Mouse (Mus musculus): ENCODE results near the gene Pfas. TPM values are rescaled to one million over a fixed set of nuclear protein-coding genes. Genes with fewer than 3 reads are reported as not detected.
"Not testable (repeated sequence)": the region's sequence is repeated elsewhere in the genome, so short reads cannot be mapped to it uniquely, and the experiment has no call there.

The Pfas gene
- polyA plus RNA-seq, 1 experiment from 2014 or later = 24.1 TPM

- ATAC-seq (ENCODE audit: insufficient read depth, low FRiP score) = no peak
- Histone ChIP-seq H3K36me3 (ENCODE audit: control insufficient read depth, insufficient read depth, low read length) (no peaks in the 10 kb centered on the region), H3K9me3 (replicated peaks; ENCODE audit: control insufficient read depth, low read length) (no peaks in the 10 kb centered on the region), H3K9ac (ENCODE audit: low read length) (no peak overlapping the region), H3K4me3 (replicated peaks; ENCODE audit: low read length) (no peak overlapping the region), H3K27me3 (ENCODE audit: control insufficient read depth, insufficient read depth, low read length) (no peaks in the 10 kb centered on the region), H3K4me1 (ENCODE audit: control insufficient read depth, insufficient read depth, low read length) (peaks cover 15% of the 10 kb centered on the region), H3K4me2 (ENCODE audit: low read depth, low read length) (no peak overlapping the region), H3K27ac (ENCODE audit: low read length) (no peak overlapping the region)
- WGBS = 89% methylated on average over 1 of the region's 1 CpGs
These were observed 1.2 kb upstream of the Pfas start for GRCm38 (mm10) chr11:69009508-69009907.

- not testable (repeated sequence) for ATAC-seq (ENCODE audit: insufficient read depth, low FRiP score); H3K9ac ChIP-seq (ENCODE audit: low read length); H3K27ac ChIP-seq (ENCODE audit: low read length); H3K9me3 ChIP-seq (replicated peaks; ENCODE audit: control insufficient read depth, low read length); H3K36me3 ChIP-seq (ENCODE audit: control insufficient read depth, insufficient read depth, low read length); H3K27me3 ChIP-seq (ENCODE audit: control insufficient read depth, insufficient read depth, low read length); H3K4me2 ChIP-seq (ENCODE audit: low read depth, low read length); H3K4me3 ChIP-seq (replicated peaks; ENCODE audit: low read length)
- H3K4me1 ChIP-seq (ENCODE audit: control insufficient read depth, insufficient read depth, low read length) = peaks cover 15% of the 10 kb centered on the region
These were observed 1.7 kb downstream of the Pfas start for GRCm38 (mm10) chr11:69006575-69006974.

DNA sequence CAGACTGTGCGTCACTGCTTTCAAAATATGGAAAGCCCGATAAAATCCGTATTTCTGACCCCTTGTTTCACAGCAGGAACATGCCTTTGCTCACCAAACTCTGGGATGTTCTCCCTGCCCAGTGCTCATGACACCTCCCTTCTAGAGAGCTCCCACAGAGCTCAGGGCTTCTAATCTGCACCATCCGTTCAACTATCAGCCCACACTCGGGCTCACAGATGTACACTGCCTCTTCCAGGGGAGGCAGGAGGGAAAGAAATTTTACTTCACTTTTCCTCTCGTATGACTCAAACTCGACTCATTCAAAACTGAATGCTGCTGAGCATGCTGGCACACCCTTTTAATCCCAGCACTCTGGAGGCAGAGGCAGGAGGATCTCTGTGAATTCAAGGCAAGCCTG lies 3.1 kb downstream of the Pfas start:
- no peak overlapping the region for H3K4me2 ChIP-seq (ENCODE audit: low read depth, low read length)
- no peaks in the 10 kb centered on the region for H3K9me3 ChIP-seq (replicated peaks; ENCODE audit: control insufficient read depth, low read length)
- 85% methylated on average over 7 of the region's 7 CpGs for WGBS
- ATAC-seq (ENCODE audit: insufficient read depth, low FRiP score) = no peak
- no peak overlapping the region for H3K4me3 ChIP-seq (replicated peaks; ENCODE audit: low read length)
- H3K27me3 ChIP-seq (ENCODE audit: control insufficient read depth, insufficient read depth, low read length) = no peaks in the 10 kb centered on the region
- H3K9ac ChIP-seq (ENCODE audit: low read length) = no peak overlapping the region
- H3K4me1 ChIP-seq (ENCODE audit: control insufficient read depth, insufficient read depth, low read length) = peaks cover 9% of the 10 kb centered on the region
- H3K27ac ChIP-seq (ENCODE audit: low read length) = no peak overlapping the region
- H3K36me3 ChIP-seq (ENCODE audit: control insufficient read depth, insufficient read depth, low read length) = peaks cover 14% of the 10 kb centered on the region

DNA sequence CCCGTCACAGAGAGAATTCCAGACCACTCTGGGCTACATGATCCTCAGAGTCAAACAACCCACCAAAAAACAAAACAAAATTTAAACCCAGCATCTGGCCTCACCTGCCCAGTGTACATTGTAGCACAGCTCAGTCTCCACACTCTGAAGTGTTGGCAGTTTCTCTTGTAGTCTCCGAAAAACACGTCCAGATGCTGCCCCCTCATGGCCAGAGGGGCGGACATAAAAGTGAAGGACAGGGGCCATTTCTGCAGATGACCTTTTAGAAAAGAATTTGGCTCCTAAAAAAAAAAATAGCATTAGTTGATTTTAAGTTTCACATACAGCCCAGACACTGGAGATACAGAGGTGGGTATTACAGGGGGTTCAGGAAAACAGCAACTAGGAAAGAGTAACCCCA lies 4.7 kb downstream of the Pfas start:
- H3K9me3 ChIP-seq (replicated peaks; ENCODE audit: control insufficient read depth, low read length) = no peaks in the 10 kb centered on the region
- WGBS = 55% methylated on average over 4 of the region's 4 CpGs

GRCm38 (mm10) chr11:69002782-69003181 lies 5.5 kb downstream of the Pfas start:
- 90% methylated on average over 4 of the region's 4 CpGs for WGBS

More for the DNA sequence above, 4.7 kb downstream of the Pfas start:
- ATAC-seq (ENCODE audit: insufficient read depth, low FRiP score) = no peak
- H3K27me3 ChIP-seq (ENCODE audit: control insufficient read depth, insufficient read depth, low read length) = no peaks in the 10 kb centered on the region
- H3K4me2 ChIP-seq (ENCODE audit: low read depth, low read length) = no peak overlapping the region
- no peak overlapping the region for H3K4me3 ChIP-seq (replicated peaks; ENCODE audit: low read length)
- peaks cover 20% of the 10 kb centered on the region for H3K36me3 ChIP-seq (ENCODE audit: control insufficient read depth, insufficient read depth, low read length)
- H3K4me1 ChIP-seq (ENCODE audit: control insufficient read depth, insufficient read depth, low read length) = peaks cover 9% of the 10 kb centered on the region
- H3K9ac ChIP-seq (ENCODE audit: low read length) = no peak overlapping the region
- no peak overlapping the region for H3K27ac ChIP-seq (ENCODE audit: low read length)

GRCm38 (mm10) chr11:68997080-68997479 lies 11.2 kb downstream of the Pfas start:
- Histone ChIP-seq H3K27me3 (ENCODE audit: control insufficient read depth, insufficient read depth, low read length) (no peaks in the 10 kb centered on the region), H3K9ac (ENCODE audit: low read length) (no peak overlapping the region), H3K4me2 (ENCODE audit: low read depth, low read length) (no peak overlapping the region), H3K9me3 (replicated peaks; ENCODE audit: control insufficient read depth, low read length) (no peaks in the 10 kb centered on the region), H3K36me3 (ENCODE audit: control insufficient read depth, insufficient read depth, low read length) (peaks cover 36% of the 10 kb centered on the region), H3K4me1 (ENCODE audit: control insufficient read depth, insufficient read depth, low read length) (no peaks in the 10 kb centered on the region), H3K4me3 (replicated peaks; ENCODE audit: low read length) (no peak overlapping the region), H3K27ac (ENCODE audit: low read length) (no peak overlapping the region)
- WGBS = 85% methylated on average over 4 of the region's 4 CpGs
- no peak for ATAC-seq (ENCODE audit: insufficient read depth, low FRiP score)

More at GRCm38 (mm10) chr11:69002782-69003181, 5.5 kb downstream of the Pfas start:
- not testable (repeated sequence) for H3K27me3 ChIP-seq (ENCODE audit: control insufficient read depth, insufficient read depth, low read length); ATAC-seq (ENCODE audit: insufficient read depth, low FRiP score); H3K4me3 ChIP-seq (replicated peaks; ENCODE audit: low read length); H3K4me1 ChIP-seq (ENCODE audit: control insufficient read depth, insufficient read depth, low read length); H3K27ac ChIP-seq (ENCODE audit: low read length); H3K4me2 ChIP-seq (ENCODE audit: low read depth, low read length); H3K9me3 ChIP-seq (replicated peaks; ENCODE audit: control insufficient read depth, low read length); H3K9ac ChIP-seq (ENCODE audit: low read length)
- peaks cover 20% of the 10 kb centered on the region for H3K36me3 ChIP-seq (ENCODE audit: control insufficient read depth, insufficient read depth, low read length)

- Histone ChIP-seq H3K27me3 (ENCODE audit: control insufficient read depth, insufficient read depth, low read length) (no peaks in the 10 kb centered on the region), H3K9me3 (replicated peaks; ENCODE audit: control insufficient read depth, low read length) (no peaks in the 10 kb centered on the region), H3K4me2 (ENCODE audit: low read depth, low read length) (no peak overlapping the region), H3K4me3 (replicated peaks; ENCODE audit: low read length) (no peak overlapping the region), H3K36me3 (ENCODE audit: control insufficient read depth, insufficient read depth, low read length) (peaks cover 18% of the 10 kb centered on the region), H3K27ac (ENCODE audit: low read length) (no peak overlapping the region), H3K9ac (ENCODE audit: low read length) (no peak overlapping the region), H3K4me1 (ENCODE audit: control insufficient read depth, insufficient read depth, low read length) (no peaks in the 10 kb centered on the region)
- ATAC-seq (ENCODE audit: insufficient read depth, low FRiP score) = no peak
- WGBS = 96% methylated on average over 3 of the region's 3 CpGs
These were observed 13.9 kb downstream of the Pfas start for GRCm38 (mm10) chr11:68994377-68994776.

- H3K4me3 ChIP-seq (replicated peaks; ENCODE audit: low read length) = no peak overlapping the region
These were observed 15.1 kb downstream of the Pfas start for GRCm38 (mm10) chr11:68993122-68993521.

DNA sequence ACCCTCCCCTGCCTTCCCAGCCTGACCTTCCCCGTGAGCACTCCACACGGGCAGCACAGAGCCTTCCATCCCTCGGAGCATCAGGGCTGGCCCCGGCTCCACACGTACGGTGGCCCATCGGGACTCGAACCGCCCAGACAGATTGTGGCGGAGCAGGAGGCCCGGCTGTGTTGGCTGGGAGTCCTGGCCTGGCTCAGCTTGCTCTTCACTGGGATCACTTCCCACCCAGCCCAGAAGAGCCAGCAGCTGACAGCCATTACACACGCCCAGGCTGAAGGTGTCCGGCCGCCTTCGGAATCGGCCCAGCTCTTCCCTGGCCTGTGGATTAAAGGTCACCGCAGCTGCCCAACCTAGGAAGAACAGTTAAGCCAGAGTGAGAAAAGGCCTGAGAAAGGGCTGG lies 19.9 kb downstream of the Pfas start:
- Histone ChIP-seq H3K27ac (ENCODE audit: low read length) (no peak overlapping the region), H3K9ac (ENCODE audit: low read length) (no peak overlapping the region), H3K36me3 (ENCODE audit: control insufficient read depth, insufficient read depth, low read length) (peaks cover 5% of the 10 kb centered on the region; the same call in 1 of the 2 replicates), H3K4me3 (replicated peaks; ENCODE audit: low read length) (no peak overlapping the region), H3K9me3 (replicated peaks; ENCODE audit: control insufficient read depth, low read length) (no peaks in the 10 kb centered on the region), H3K4me1 (ENCODE audit: control insufficient read depth, insufficient read depth, low read length) (no peaks in the 10 kb centered on the region), H3K4me2 (ENCODE audit: low read depth, low read length) (no peak overlapping the region), H3K27me3 (ENCODE audit: control insufficient read depth, insufficient read depth, low read length) (no peaks in the 10 kb centered on the region)
- ATAC-seq (ENCODE audit: insufficient read depth, low FRiP score) = no peak
- 95% methylated on average over 17 of the region's 17 CpGs for WGBS

More at GRCm38 (mm10) chr11:68993122-68993521, 15.1 kb downstream of the Pfas start:
- no peaks in the 10 kb centered on the region for H3K4me1 ChIP-seq (ENCODE audit: control insufficient read depth, insufficient read depth, low read length)
- WGBS = 85% methylated on average over 7 of the region's 7 CpGs
- H3K4me2 ChIP-seq (ENCODE audit: low read depth, low read length) = no peak overlapping the region
- no peak overlapping the region for H3K27ac ChIP-seq (ENCODE audit: low read length)
- H3K27me3 ChIP-seq (ENCODE audit: control insufficient read depth, insufficient read depth, low read length) = no peaks in the 10 kb centered on the region
- H3K9ac ChIP-seq (ENCODE audit: low read length) = no peak overlapping the region
- ATAC-seq (ENCODE audit: insufficient read depth, low FRiP score) = no peak
- H3K36me3 ChIP-seq (ENCODE audit: control insufficient read depth, insufficient read depth, low read length) = peaks cover 18% of the 10 kb centered on the region
- H3K9me3 ChIP-seq (replicated peaks; ENCODE audit: control insufficient read depth, low read length) = no peaks in the 10 kb centered on the region
